Mouse (Mus musculus) heart, embryonic 16.5 days (tissue): ENCODE measurements at regions not wholly inside any gene's neighbourhood (a gene's known extent, or its start where the extent isn't known, plus 50 kb on each side); places are given as distances from the start of the nearest gene placed in this dataset.

Source experiments
- ATAC-seq: fragments of 200-750 bp; cut with Nextera tagmentation; replicated peaks from 2 replicates; pipeline ENCODE4 v1.8.0; 2017; ENCODE audit warnings: moderate number of reproducible peaks; ENCODE audit not compliant: insufficient read depth, low FRiP score; ENCODE audit errors: extremely low read depth
- H3K27ac ChIP-seq: fragments of 300-500 bp; sonication (generic); 2 replicates; pipeline ENCODE4 v1.5.1; 2014; ENCODE audit warnings: mild to moderate bottlenecking, low read length, control low read depth, moderate library complexity
- H3K27me3 ChIP-seq: fragments of 300-500 bp; sonication (generic); 2 replicates; pipeline ENCODE4 v1.6.1; 2014; ENCODE audit warnings: low read length, mixed read lengths; ENCODE audit not compliant: control insufficient read depth, insufficient read depth
- H3K36me3 ChIP-seq: fragments of 300-500 bp; sonication (generic); 2 replicates; pipeline ENCODE4 v1.6.1; 2014; ENCODE audit not compliant: control insufficient read depth, insufficient read depth
- H3K4me1 ChIP-seq: fragments of 300-500 bp; sonication (generic); 2 replicates; pipeline ENCODE4 v1.6.1; 2014; ENCODE audit warnings: low read length, mixed read lengths; ENCODE audit not compliant: control insufficient read depth, insufficient read depth
- H3K4me2 ChIP-seq: fragments of 300-500 bp; sonication (generic); 2 replicates; pipeline ENCODE4 v1.6.1; 2014; ENCODE audit warnings: low read depth, mild to moderate bottlenecking, control low read depth, low read length
- H3K4me3 ChIP-seq: fragments of 300-500 bp; sonication (generic); 2 replicates; pipeline ENCODE4 v1.5.1; 2014; ENCODE audit warnings: mild to moderate bottlenecking, control low read depth, low read length
- H3K9ac ChIP-seq: fragments of 300-500 bp; sonication (generic); 2 replicates; pipeline ENCODE4 v1.6.1; 2014; ENCODE audit warnings: low read length, control low read depth
- H3K9me3 ChIP-seq: fragments of 300-500 bp; sonication (generic); replicated peaks from 2 replicates; pipeline ENCODE4 v1.6.1; 2016; ENCODE audit warnings: low read length; ENCODE audit not compliant: control insufficient read depth
- WGBS: fragments of 180-500 bp; shearing (Covaris S2); extraction: QIAGEN DNeasy Blood & Tissue Kit; methylation state at CpG from one replicate; pipeline ENCODE4 v1.1.7; 2014; 5-methylcytosine and 5-hydroxymethylcytosine counted together

GRCm38 (mm10) chr9:25408518-25408917 is 72.8 kb upstream of the Eepd1 start:
- H3K27ac ChIP-seq = no peak overlapping the region
- no peaks in the 10 kb centered on the region for H3K4me1 ChIP-seq
- no peaks in the 10 kb centered on the region for H3K27me3 ChIP-seq
- no peak overlapping the region for H3K4me2 ChIP-seq
- 89% methylated on average over 3 of the region's 3 CpGs for WGBS
- no peak for ATAC-seq
- no peak overlapping the region for H3K4me3 ChIP-seq
- no peak overlapping the region for H3K9ac ChIP-seq
- no peaks in the 10 kb centered on the region for H3K36me3 ChIP-seq
- H3K9me3 ChIP-seq = no peaks in the 10 kb centered on the region

- Histone ChIP-seq H3K9me3 (no peaks in the 10 kb centered on the region), H3K9ac (no peak overlapping the region), H3K4me3 (no peak overlapping the region), H3K4me2 (no peak overlapping the region), H3K4me1 (peaks cover 6% of the 10 kb centered on the region), H3K27ac (no peak overlapping the region), H3K27me3 (no peaks in the 10 kb centered on the region), H3K36me3 (no peaks in the 10 kb centered on the region)
- 80% methylated on average over 5 of the region's 5 CpGs for WGBS
- ATAC-seq = no peak
These were observed 71.6 kb upstream of the Eepd1 start for GRCm38 (mm10) chr9:25409729-25410128.

GRCm38 (mm10) chr9:25413873-25414272 is 67.5 kb upstream of the Eepd1 start:
- Histone ChIP-seq H3K27me3 (no peaks in the 10 kb centered on the region), H3K9me3 (no peaks in the 10 kb centered on the region), H3K4me1 (peaks cover 9% of the 10 kb centered on the region), H3K27ac (no peak overlapping the region), H3K4me3 (no peak overlapping the region), H3K36me3 (no peaks in the 10 kb centered on the region), H3K4me2 (no peak overlapping the region), H3K9ac (no peak overlapping the region)
- 73% methylated on average over 3 of the region's 3 CpGs for WGBS
- no peak for ATAC-seq

DNA sequence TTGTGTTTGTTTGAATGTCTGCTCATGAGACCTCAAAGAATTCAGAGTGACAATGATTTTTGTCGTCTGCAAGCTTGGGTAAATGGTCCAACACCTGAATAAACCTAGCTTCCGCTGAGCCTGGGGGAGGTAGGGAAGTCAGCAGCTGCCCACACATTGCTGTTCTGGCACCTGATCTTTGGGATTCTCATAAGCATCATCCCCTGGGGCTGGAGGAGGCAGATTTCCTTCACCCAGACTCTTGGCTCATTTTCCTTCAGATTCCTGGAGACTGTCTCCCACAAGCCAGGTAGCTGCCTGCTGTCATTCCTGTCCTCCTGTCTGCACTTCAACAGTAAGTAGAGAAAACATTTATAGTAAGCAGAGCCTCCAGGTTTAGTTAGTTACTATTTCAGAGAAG is 67.0 kb upstream of the Eepd1 start:
- 60% methylated on average over 2 of the region's 2 CpGs for WGBS
- H3K27ac ChIP-seq = no peak overlapping the region
- no peak for ATAC-seq
- no peak overlapping the region for H3K9ac ChIP-seq
- no peaks in the 10 kb centered on the region for H3K9me3 ChIP-seq
- no peaks in the 10 kb centered on the region for H3K36me3 ChIP-seq
- no peak overlapping the region for H3K4me3 ChIP-seq
- H3K4me1 ChIP-seq = peaks cover 9% of the 10 kb centered on the region
- H3K27me3 ChIP-seq = no peaks in the 10 kb centered on the region
- H3K4me2 ChIP-seq = no peak overlapping the region

DNA sequence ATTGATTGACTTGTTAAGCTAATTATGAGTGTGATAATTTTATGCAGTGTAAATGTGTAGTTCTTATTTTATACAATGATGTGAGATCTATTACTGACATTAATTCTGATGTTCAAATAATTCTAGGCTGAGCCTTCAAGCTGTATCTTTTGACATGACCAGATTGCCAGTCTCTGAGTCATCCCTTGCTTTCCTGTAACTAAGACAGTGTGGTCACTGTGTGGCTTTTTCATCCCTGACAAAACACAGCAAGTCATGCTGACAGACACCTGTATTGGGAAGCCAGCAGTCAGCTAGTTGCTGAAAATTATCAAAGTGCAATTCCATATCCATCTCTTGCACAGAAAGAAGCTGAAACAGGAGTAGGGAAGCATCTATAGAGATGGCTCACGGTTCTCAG is 54.4 kb upstream of the Eepd1 start:
- no peaks in the 10 kb centered on the region for H3K27me3 ChIP-seq
- H3K9me3 ChIP-seq = no peaks in the 10 kb centered on the region
- WGBS = 86% methylated on average over 1 of the region's 1 CpGs
- H3K4me1 ChIP-seq = no peaks in the 10 kb centered on the region
- H3K4me3 ChIP-seq = no peak overlapping the region
- no peak overlapping the region for H3K4me2 ChIP-seq
- no peak for ATAC-seq
- no peak overlapping the region for H3K9ac ChIP-seq
- H3K27ac ChIP-seq = no peak overlapping the region
- H3K36me3 ChIP-seq = no peaks in the 10 kb centered on the region

DNA sequence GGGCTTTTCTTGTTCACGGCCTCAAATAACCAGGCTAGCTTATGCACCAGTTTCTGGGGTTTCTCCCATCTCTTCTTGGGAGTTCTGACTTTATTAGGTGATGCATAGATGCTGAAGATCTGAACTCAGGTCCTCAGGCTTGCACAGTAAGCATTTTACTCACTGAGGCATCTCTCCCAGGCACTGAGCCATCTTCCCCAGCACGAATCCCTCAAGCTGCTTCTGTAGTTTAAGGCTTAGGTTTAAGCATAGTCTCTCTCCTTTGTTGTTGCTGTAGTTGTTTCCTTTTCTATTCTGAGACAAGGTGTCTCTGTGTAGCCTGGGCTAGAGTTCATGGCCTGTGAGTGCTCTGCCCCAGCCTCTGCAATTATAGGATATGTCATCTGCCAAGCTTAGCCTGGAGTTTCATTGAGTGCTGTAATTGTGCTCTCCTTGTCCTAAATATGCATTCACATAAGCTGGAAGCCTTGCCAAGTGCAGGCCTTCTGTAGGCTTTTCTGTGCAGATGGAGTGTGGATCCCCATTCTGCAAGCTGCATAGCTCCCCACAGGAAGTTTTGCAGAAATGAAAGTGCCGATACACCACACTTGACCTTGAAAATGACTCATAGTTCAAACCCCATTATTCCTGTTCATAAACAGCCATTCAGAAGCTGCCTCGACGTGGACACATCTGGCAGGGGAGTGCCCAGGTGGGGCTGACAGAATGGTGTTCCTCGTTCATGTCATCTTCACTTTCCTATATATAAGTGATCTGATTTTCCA is 51.7 kb upstream of the Eepd1 start:
- no peak overlapping the region for H3K4me3 ChIP-seq
- no peak overlapping the region for H3K27ac ChIP-seq
- WGBS = 72% methylated on average over 6 of the region's 6 CpGs
- H3K4me1 ChIP-seq = no peaks in the 10 kb centered on the region
- H3K9me3 ChIP-seq = no peaks in the 10 kb centered on the region
- no peaks in the 10 kb centered on the region for H3K27me3 ChIP-seq
- no peak overlapping the region for H3K9ac ChIP-seq
- no peak overlapping the region for H3K4me2 ChIP-seq
- no peaks in the 10 kb centered on the region for H3K36me3 ChIP-seq
- ATAC-seq = no peak
